8 mouse cellular contexts compared by ENCODE assay signal in genomic region chr17:72837140-72837712, GRCm38 (mm10). TPM values are rescaled to one million over a fixed set of nuclear protein-coding genes. Genes with fewer than 3 reads are reported as not detected.
A peak's percentile ranks its signal among the peaks of the same experiment; 100 is the strongest.
DNase-seq lines count a peak whose midpoint lies in the region; ATAC-seq lines count a peak whose summit lies in the region.

No protein-coding gene starts in this region.

- WGBS in hindbrain, embryonic 14.5 days = under 1% methylated on average over 74 of the region's 77 CpGs

- peaks cover 16% of the 10 kb centered on the region for H3K4me1 ChIP-seq in hindbrain, embryonic 14.5 days (replicated peaks; ENCODE audit: control insufficient read depth, insufficient read depth, low read length)

- H3K27ac ChIP-seq in hindbrain, embryonic 14.5 days = peak overlapping the region; percentile 98

- ATAC-seq in hindbrain, embryonic 14.5 days (ENCODE audit: low FRiP score) = peak; percentile 78

- no peaks in the 10 kb centered on the region for H3K27me3 ChIP-seq in hindbrain, embryonic 14.5 days (ENCODE audit: control insufficient read depth, insufficient read depth, low read length)

- no peaks in the 10 kb centered on the region for H3K9me3 ChIP-seq in hindbrain, embryonic 14.5 days (ENCODE audit: control insufficient read depth, low read length)

- H3K4me2 ChIP-seq in hindbrain, embryonic 14.5 days (replicated peaks) = peak overlapping the region; percentile 60

- peak; percentile 57 for DNase-seq in WW6 (ENCODE audit: low read depth, low spot score)
- DNase-seq in cerebellum, postnatal 25 days = peak; percentile 96 to 97
- peak; percentile 86 for DNase-seq in frontal cortex, postnatal 25 days (ENCODE audit: low spot score in 2 of 2)
- DNase-seq in hindbrain, embryonic 14.5 days (ENCODE audit: low spot score) = peak; percentile 86
- DNase-seq in left cerebral cortex, adult 11 months (ENCODE audit: low spot score) = peak; percentile 85
- DNase-seq in lung, postnatal 36 days = peak; percentile 95
- peak; percentile 84 for DNase-seq in retina, postnatal 7 days (ENCODE audit: low read depth, low spot score)
- peak; percentile 85 to 89 for DNase-seq in urinary bladder, adult 18-20 months (ENCODE audit: low spot score in 2 of 2)

- H3K36me3 ChIP-seq in hindbrain, embryonic 14.5 days (replicated peaks; ENCODE audit: control insufficient read depth, insufficient read depth) = 0 out of 2 replicates have a peak, but pooled peaks cover 3% of the 10 kb centered on the region

- peak overlapping the region; percentile 91 for H3K9ac ChIP-seq in hindbrain, embryonic 14.5 days

- H3K4me3 ChIP-seq in hindbrain, embryonic 14.5 days (replicated peaks; ENCODE audit: low read length) = peak overlapping the region; percentile 88

RNA-seq across cellular contexts. Expression of gene Ypel5, which starts 1.0 kb away (rescaled TPM):
- polyA plus RNA-seq in hindbrain, embryonic 14.5 days (2014; fragmentation: Nextera tagmentation; extraction: Ambion mirVana) = 118 TPM in 2 replicates

Comparison
In these comparisons a context has a peak if more than half of its experiments do, and no peak if none do; other contexts are left out.
1. Peak in every context shown above with its lines: DNase-seq, ATAC-seq, H3K4me3 ChIP-seq and H3K27ac ChIP-seq.